Mouse (Mus musculus) retina, embryonic 14.5 days (tissue): ENCODE measurements at regions not wholly inside any gene's neighbourhood (a gene's known extent, or its start where the extent isn't known, plus 50 kb on each side); places are given as distances from the start of the nearest gene placed in this dataset.

Experiments used
- DNase-seq: peaks from one replicate; pipeline ENCODE4 v3.0.0-alpha.2; 2015; ENCODE audit warnings: low spot score

- peak; percentile 51 for DNase-seq
Observed at GRCm38 (mm10) chr3:17795271-17796260, 152.6 kb upstream of the Cypt12 start.

- DNase-seq: peak; percentile 56
Observed at GRCm38 (mm10) chr3:17796766-17797165, 151.4 kb upstream of the Cypt12 start.

- DNase-seq: peak; percentile 92
Observed at GRCm38 (mm10) chr3:17798399-17798798, 149.8 kb upstream of the Cypt12 start.

GRCm38 (mm10) chr3:17799120-17799519, 149.1 kb upstream of the Cypt12 start:
- peak; percentile 32 for DNase-seq

- no peak for DNase-seq
Observed at GRCm38 (mm10) chr3:17800810-17801209, 147.4 kb upstream of the Cypt12 start.

- no peak for DNase-seq
Observed at GRCm38 (mm10) chr3:17801479-17801878, 146.7 kb upstream of the Cypt12 start.

GRCm38 (mm10) chr3:17805185-17805584, 143.0 kb upstream of the Cypt12 start:
- DNase-seq: no peak

GRCm38 (mm10) chr3:17811290-17811689, 136.9 kb upstream of the Cypt12 start:
- no peak for DNase-seq

- no peak for DNase-seq
Observed at GRCm38 (mm10) chr3:17824201-17824600, 124.0 kb upstream of the Cypt12 start.

- peak; percentile 81 for DNase-seq
Observed at GRCm38 (mm10) chr3:17824662-17825061, 123.5 kb upstream of the Cypt12 start.

GRCm38 (mm10) chr3:17825254-17825890, 122.8 kb upstream of the Cypt12 start:
- no peak for DNase-seq

- peak; percentile 83 for DNase-seq
Observed at GRCm38 (mm10) chr3:17834706-17835105, 113.5 kb upstream of the Cypt12 start.

- DNase-seq: no peak
Observed at GRCm38 (mm10) chr3:17847609-17848008, 100.6 kb upstream of the Cypt12 start.

GRCm38 (mm10) chr3:17848181-17848580, 100.0 kb upstream of the Cypt12 start:
- DNase-seq: peak; percentile 57

- DNase-seq: no peak
Observed at GRCm38 (mm10) chr3:17862367-17862766, 85.8 kb upstream of the Cypt12 start.

GRCm38 (mm10) chr3:17865112-17865511, 83.1 kb upstream of the Cypt12 start:
- DNase-seq: no peak

GRCm38 (mm10) chr3:17870895-17871482, 77.2 kb upstream of the Cypt12 start:
- peak; percentile 71 for DNase-seq

- DNase-seq: no peak
Observed at GRCm38 (mm10) chr3:17895869-17896268, 52.3 kb upstream of the Cypt12 start.

- DNase-seq: no peak
Observed at GRCm38 (mm10) chr3:17896756-17897155, 51.5 kb upstream of the Cypt12 start.
